Mouse (Mus musculus): Measurements from ENCODE around the gene Tm9sf4. TPM values are rescaled to one million over a fixed set of nuclear protein-coding genes. Genes with fewer than 3 reads are reported as not detected.

The Tm9sf4 gene
- polyA plus RNA-seq, 1 experiment from 2014 or later: 75.8 TPM

DNA sequence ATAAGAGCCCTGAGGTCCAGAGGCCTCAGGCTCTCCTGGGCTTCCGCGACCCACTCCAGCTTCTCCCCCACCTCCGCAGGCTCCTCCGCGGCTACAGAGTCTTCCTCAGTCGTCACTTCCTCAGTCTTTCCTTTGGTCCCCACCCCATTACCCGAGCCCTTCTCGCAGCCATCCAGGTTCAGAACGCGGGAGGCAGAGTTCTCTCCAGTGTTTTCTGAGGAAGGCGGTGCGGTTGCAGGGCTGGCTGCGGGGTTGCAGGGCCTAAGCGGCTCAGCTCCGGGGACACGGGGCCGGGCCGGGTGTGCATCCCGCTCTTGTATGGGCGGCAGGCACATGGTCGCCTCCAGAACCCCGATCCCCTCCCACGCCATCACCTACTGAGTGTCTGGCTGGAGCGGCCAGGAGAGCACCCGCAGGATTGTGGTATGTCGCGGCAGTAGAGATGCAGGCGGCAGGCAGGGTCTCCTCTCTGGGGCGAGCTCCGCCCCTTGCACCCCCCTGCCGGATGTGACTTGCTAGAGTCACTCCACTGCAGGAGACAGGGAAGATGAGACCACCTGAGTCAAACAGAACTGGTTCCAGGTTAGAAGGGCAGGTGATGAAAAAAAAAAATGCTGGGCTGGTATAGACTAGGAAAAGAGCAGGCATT is 64.0 kb downstream of the Tm9sf4 start, which contains the start of gene Tspyl3:
Gene Tspyl3, minus strand, starts transcription at position 496 of the 649 bp plus-strand sequence.
- Histone ChIP-seq H3K36me3 (ENCODE audit: control insufficient read depth, insufficient read depth, low read length) (peaks cover 5% of the 10 kb centered on the region), H3K9ac (ENCODE audit: low read depth, low read length) (peak within 1 kb of the TSS; percentile 71), H3K9me3 (replicated peaks; ENCODE audit: control insufficient read depth, low read length) (no peaks in the 10 kb centered on the region), H3K4me1 (ENCODE audit: control insufficient read depth, insufficient read depth, low read length) (peaks cover 19% of the 10 kb centered on the region), H3K27me3 (ENCODE audit: control insufficient read depth, insufficient read depth, low read length) (no peaks in the 10 kb centered on the region), H3K4me3 (ENCODE audit: low read depth, low read length) (peak within 1 kb of the TSS; percentile 52), H3K4me2 (peak within 1 kb of the TSS; percentile 72), H3K27ac (ENCODE audit: low read depth, low read length) (peak within 1 kb of the TSS; percentile 31; the same call in 1 of the 2 replicates)
- ATAC-seq (replicated peaks; ENCODE audit: insufficient number of reproducible peaks, low FRiP score, low TSS enrichment): no peak
- WGBS (ENCODE audit: insufficient replicate concordance): under 1% methylated on average over 31 of the region's 31 CpGs

DNA sequence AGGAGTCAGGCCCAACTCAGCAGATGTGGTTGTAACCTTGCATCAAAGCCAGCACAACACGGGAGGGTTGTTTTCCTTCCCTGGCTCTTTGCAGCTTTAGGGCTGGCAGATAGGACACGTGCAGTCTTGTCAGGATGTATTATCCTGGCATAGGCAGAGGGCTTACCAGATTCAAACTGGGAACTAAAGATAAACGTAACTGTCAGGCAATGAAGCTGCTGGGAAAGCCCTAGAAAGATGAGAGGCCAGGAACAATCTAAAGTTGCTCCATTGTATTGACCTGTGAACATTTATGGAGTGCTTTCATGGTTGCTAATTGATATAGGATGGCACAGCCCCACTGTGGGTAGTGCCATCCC is 64.5 kb downstream of the Tm9sf4 start:
- Histone ChIP-seq H3K4me1 (ENCODE audit: control insufficient read depth, insufficient read depth, low read length) (peaks cover 19% of the 10 kb centered on the region), H3K4me2 (peak overlapping the region; percentile 72), H3K9ac (ENCODE audit: low read depth, low read length) (peak overlapping the region; percentile 71), H3K4me3 (ENCODE audit: low read depth, low read length) (peak overlapping the region; percentile 52), H3K27me3 (ENCODE audit: control insufficient read depth, insufficient read depth, low read length) (no peaks in the 10 kb centered on the region), H3K36me3 (ENCODE audit: control insufficient read depth, insufficient read depth, low read length) (peaks cover 11% of the 10 kb centered on the region), H3K9me3 (replicated peaks; ENCODE audit: control insufficient read depth, low read length) (no peaks in the 10 kb centered on the region), H3K27ac (ENCODE audit: low read depth, low read length) (peak overlapping the region; percentile 31; the same call in 1 of the 2 replicates)
- no peak for ATAC-seq (replicated peaks; ENCODE audit: insufficient number of reproducible peaks, low FRiP score, low TSS enrichment)
- WGBS (ENCODE audit: insufficient replicate concordance): 8% methylated on average over 3 of the region's 3 CpGs

DNA sequence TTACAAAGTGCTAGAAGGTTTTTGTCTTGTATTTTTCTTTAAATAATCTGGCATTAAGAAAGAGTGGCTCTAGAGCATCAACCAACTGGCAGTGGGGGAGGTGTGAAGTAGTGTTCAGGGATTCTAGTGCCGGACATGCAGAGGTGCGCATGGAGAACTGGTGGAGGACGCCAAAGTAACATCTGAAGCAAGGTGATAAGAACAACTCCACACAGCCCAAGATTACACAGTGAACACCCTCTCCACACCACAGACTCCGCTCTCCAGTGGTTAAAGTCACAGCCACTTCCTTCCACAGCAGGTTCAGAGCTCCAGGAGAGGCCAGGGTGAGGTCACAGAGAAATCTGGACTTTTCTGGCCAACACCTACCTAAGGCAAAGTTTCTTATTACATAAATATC is 66.9 kb downstream of the Tm9sf4 start:
- 57% methylated on average over 4 of the region's 4 CpGs for WGBS (ENCODE audit: insufficient replicate concordance)
- H3K27ac ChIP-seq (ENCODE audit: low read depth, low read length): no peak overlapping the region
- H3K4me2 ChIP-seq: no peak overlapping the region
- peaks cover 31% of the 10 kb centered on the region for H3K36me3 ChIP-seq (ENCODE audit: control insufficient read depth, insufficient read depth, low read length)
- H3K4me3 ChIP-seq (ENCODE audit: low read depth, low read length): no peak overlapping the region
- H3K9me3 ChIP-seq (replicated peaks; ENCODE audit: control insufficient read depth, low read length): no peaks in the 10 kb centered on the region
- peak; percentile 60; the same call in 1 of the 2 replicates for ATAC-seq (replicated peaks; ENCODE audit: insufficient number of reproducible peaks, low FRiP score, low TSS enrichment)
- peaks cover 19% of the 10 kb centered on the region for H3K4me1 ChIP-seq (ENCODE audit: control insufficient read depth, insufficient read depth, low read length)
- no peaks in the 10 kb centered on the region for H3K27me3 ChIP-seq (ENCODE audit: control insufficient read depth, insufficient read depth, low read length)
- no peak overlapping the region for H3K9ac ChIP-seq (ENCODE audit: low read depth, low read length)

DNA sequence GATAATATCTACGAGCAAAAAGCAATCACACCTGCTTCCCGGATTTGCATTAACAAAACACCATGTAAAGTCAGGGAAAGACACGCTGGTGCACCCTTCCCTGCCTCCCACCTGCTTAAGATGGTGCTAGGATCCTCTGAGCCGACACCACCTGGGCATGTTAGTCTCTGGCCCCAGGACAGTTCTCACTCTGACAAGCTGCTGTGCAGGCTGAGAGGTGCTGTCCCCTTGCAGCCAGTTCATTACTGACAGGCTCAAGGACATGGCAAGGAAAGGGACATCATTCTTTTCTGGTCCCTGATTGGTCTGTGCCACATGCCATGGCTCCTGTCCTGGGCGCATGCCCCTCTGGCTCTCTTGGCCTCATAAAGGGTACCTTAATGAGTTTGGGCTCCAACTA is 67.4 kb downstream of the Tm9sf4 start:
- ATAC-seq (replicated peaks; ENCODE audit: insufficient number of reproducible peaks, low FRiP score, low TSS enrichment): no peak
- no peaks in the 10 kb centered on the region for H3K9me3 ChIP-seq (replicated peaks; ENCODE audit: control insufficient read depth, low read length)
- no peak overlapping the region for H3K9ac ChIP-seq (ENCODE audit: low read depth, low read length)
- no peak overlapping the region for H3K4me3 ChIP-seq (ENCODE audit: low read depth, low read length)
- 0 out of 2 replicates have a peak overlapping the region, but pooled peaks have one; percentile 12 for H3K27ac ChIP-seq (ENCODE audit: low read depth, low read length)
- peaks cover 34% of the 10 kb centered on the region for H3K36me3 ChIP-seq (ENCODE audit: control insufficient read depth, insufficient read depth, low read length)
- no peaks in the 10 kb centered on the region for H3K27me3 ChIP-seq (ENCODE audit: control insufficient read depth, insufficient read depth, low read length)
- 83% methylated on average over 5 of the region's 5 CpGs for WGBS (ENCODE audit: insufficient replicate concordance)
- H3K4me2 ChIP-seq: no peak overlapping the region
- peaks cover 19% of the 10 kb centered on the region for H3K4me1 ChIP-seq (ENCODE audit: control insufficient read depth, insufficient read depth, low read length)

DNA sequence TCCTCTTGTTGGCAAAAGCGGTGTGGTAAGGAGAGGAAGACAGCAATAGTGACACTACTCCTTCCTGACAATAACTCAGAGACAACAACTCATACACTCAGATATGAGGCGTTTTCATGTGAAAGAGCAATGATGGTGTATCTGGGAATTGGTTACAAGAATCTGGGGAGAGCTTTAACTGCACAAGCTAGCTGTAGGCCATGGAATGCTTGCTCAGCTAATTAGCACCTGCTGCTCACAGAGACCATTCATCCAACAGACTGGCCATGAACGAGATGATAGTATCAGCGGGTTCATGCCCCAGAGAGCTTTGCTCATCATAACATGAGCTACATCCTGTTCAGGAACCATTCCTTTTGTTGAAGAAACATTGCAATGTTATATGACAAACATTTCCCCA is 76.1 kb downstream of the Tm9sf4 start:
- no peak for ATAC-seq (replicated peaks; ENCODE audit: insufficient number of reproducible peaks, low FRiP score, low TSS enrichment)
- no peaks in the 10 kb centered on the region for H3K9me3 ChIP-seq (replicated peaks; ENCODE audit: control insufficient read depth, low read length)
- no peaks in the 10 kb centered on the region for H3K27me3 ChIP-seq (ENCODE audit: control insufficient read depth, insufficient read depth, low read length)
- no peak overlapping the region for H3K9ac ChIP-seq (ENCODE audit: low read depth, low read length)
- H3K27ac ChIP-seq (ENCODE audit: low read depth, low read length): no peak overlapping the region
- H3K36me3 ChIP-seq (ENCODE audit: control insufficient read depth, insufficient read depth, low read length): peaks cover 14% of the 10 kb centered on the region
- no peak overlapping the region for H3K4me2 ChIP-seq
- no peak overlapping the region for H3K4me3 ChIP-seq (ENCODE audit: low read depth, low read length)
- peaks cover 31% of the 10 kb centered on the region for H3K4me1 ChIP-seq (ENCODE audit: control insufficient read depth, insufficient read depth, low read length)
- 73% methylated on average over 4 of the region's 4 CpGs for WGBS (ENCODE audit: insufficient replicate concordance)

DNA sequence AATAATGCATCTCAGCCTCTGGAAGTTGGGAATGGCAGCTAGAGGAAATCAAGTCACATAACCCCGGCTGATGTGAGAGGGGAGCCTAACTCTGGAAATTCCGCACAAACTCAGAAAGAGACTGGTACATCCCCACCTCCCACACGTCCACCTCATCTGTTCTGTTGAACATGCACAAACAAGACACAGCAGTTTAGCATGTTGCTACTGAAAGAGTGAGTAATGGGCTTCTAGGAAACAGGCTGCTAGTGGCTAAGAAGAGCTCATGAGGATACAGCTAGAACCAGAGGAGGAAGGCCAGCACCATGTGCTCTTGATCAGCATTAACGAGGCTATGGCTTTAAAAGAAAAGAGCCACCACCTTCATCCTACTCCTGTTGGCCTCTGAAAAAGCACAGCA is 76.8 kb downstream of the Tm9sf4 start:
- H3K9ac ChIP-seq (ENCODE audit: low read depth, low read length): no peak overlapping the region
- no peak for ATAC-seq (replicated peaks; ENCODE audit: insufficient number of reproducible peaks, low FRiP score, low TSS enrichment)

DNA sequence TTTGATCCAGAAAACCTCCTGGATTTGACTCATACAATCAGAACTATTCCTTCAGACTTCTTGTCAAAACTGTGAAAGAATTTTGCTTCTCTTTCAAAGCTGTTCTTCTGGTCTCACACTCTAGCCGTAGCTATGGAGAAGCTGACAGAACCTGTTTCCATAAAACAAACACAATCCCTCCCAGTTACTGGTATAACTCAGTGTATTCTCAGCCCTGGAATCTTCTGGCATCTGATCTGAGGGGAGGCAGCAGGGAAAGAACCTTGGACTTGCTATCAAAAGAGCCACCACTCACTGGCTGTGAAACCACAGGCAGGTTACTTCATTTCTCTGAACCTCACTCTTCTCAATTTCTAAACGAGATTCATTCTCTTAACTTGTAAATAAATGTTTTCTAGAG is 77.3 kb downstream of the Tm9sf4 start:
- Histone ChIP-seq H3K4me3 (ENCODE audit: low read depth, low read length) (no peak overlapping the region), H3K4me1 (ENCODE audit: control insufficient read depth, insufficient read depth, low read length) (peaks cover 35% of the 10 kb centered on the region), H3K4me2 (peak overlapping the region; percentile 97), H3K36me3 (ENCODE audit: control insufficient read depth, insufficient read depth, low read length) (peaks cover 6% of the 10 kb centered on the region; the same call in 1 of the 2 replicates), H3K9me3 (replicated peaks; ENCODE audit: control insufficient read depth, low read length) (no peaks in the 10 kb centered on the region), H3K27me3 (ENCODE audit: control insufficient read depth, insufficient read depth, low read length) (no peaks in the 10 kb centered on the region), H3K9ac (ENCODE audit: low read depth, low read length) (peak overlapping the region; percentile 44), H3K27ac (ENCODE audit: low read depth, low read length) (no peak overlapping the region)
- WGBS (ENCODE audit: insufficient replicate concordance): 65% methylated on average over 2 of the region's 2 CpGs
- ATAC-seq (replicated peaks; ENCODE audit: insufficient number of reproducible peaks, low FRiP score, low TSS enrichment): no peak

More for the DNA sequence above, 76.8 kb downstream of the Tm9sf4 start:
- peak overlapping the region; percentile 97; the same call in 1 of the 2 replicates for H3K4me2 ChIP-seq
- no peaks in the 10 kb centered on the region for H3K27me3 ChIP-seq (ENCODE audit: control insufficient read depth, insufficient read depth, low read length)
- no peaks in the 10 kb centered on the region for H3K9me3 ChIP-seq (replicated peaks; ENCODE audit: control insufficient read depth, low read length)
- H3K36me3 ChIP-seq (ENCODE audit: control insufficient read depth, insufficient read depth, low read length): peaks cover 9% of the 10 kb centered on the region
- H3K4me1 ChIP-seq (ENCODE audit: control insufficient read depth, insufficient read depth, low read length): peaks cover 35% of the 10 kb centered on the region
- H3K27ac ChIP-seq (ENCODE audit: low read depth, low read length): no peak overlapping the region
- H3K4me3 ChIP-seq (ENCODE audit: low read depth, low read length): no peak overlapping the region
- 76% methylated on average over 4 of the region's 4 CpGs for WGBS (ENCODE audit: insufficient replicate concordance)

DNA sequence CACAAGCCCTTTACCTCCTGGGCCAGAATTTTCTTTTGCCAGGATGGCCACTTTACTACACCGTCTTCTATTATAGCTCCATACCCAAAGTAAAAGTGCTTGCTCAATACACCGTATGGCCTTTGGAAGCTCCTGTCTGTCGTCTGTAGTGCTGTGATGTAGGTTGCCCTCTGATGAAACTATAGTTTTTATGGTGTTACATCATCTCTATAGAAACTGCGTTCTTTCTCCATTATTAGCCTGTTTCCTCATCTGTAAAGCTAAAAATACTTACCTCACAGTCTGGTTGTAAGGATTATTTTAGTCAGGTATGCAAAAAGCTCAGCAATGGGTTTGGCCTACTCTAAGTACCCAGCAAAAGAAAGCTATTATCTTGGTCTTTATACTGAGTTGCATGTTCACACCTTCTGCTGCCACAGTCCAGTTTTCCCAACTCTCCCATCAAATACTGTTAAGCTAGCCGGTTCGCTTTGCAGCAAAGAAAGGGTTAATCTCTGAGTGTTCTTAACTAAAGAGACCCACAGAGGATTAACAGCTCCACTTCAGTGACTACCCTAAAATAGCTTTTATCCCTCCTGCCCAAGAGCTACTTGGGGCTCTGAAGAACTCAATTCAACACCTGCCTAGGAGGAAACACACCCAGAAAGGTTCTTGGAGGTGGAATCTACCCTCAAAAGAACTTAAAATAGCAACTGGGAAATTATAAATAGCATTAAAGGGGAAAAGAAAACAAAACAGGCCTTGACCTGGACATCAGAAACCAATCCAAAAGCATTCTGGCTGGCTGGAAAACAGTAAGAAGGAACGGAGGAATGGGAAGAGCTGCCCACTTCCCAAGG is 78.1 kb downstream of the Tm9sf4 start:
- no peak for ATAC-seq (replicated peaks; ENCODE audit: insufficient number of reproducible peaks, low FRiP score, low TSS enrichment)
- 46% methylated on average over 7 of the region's 7 CpGs for WGBS (ENCODE audit: insufficient replicate concordance)

More for the DNA sequence above, 78.1 kb downstream of the Tm9sf4 start:
- Histone ChIP-seq H3K4me1 (ENCODE audit: control insufficient read depth, insufficient read depth, low read length) (peaks cover 35% of the 10 kb centered on the region), H3K4me3 (ENCODE audit: low read depth, low read length) (peak overlapping the region; percentile 99), H3K27me3 (ENCODE audit: control insufficient read depth, insufficient read depth, low read length) (no peaks in the 10 kb centered on the region), H3K27ac (ENCODE audit: low read depth, low read length) (peak overlapping the region; percentile 98), H3K9ac (ENCODE audit: low read depth, low read length) (peak overlapping the region; percentile 99), H3K36me3 (ENCODE audit: control insufficient read depth, insufficient read depth, low read length) (peaks cover 2% of the 10 kb centered on the region; the same call in 1 of the 2 replicates), H3K9me3 (replicated peaks; ENCODE audit: control insufficient read depth, low read length) (no peaks in the 10 kb centered on the region), H3K4me2 (peak overlapping the region; percentile 97)
